Mouse (Mus musculus) intestine, embryonic 14.5 days (tissue): ENCODE measurements around the gene Plekhm2. TPM values are rescaled to one million over a fixed set of nuclear protein-coding genes. Genes with fewer than 3 reads are reported as not detected.

Source experiments
- ATAC-seq: fragments of 200-750 bp; cut with Nextera tagmentation; replicated peaks from 2 replicates; pipeline ENCODE4 v1.8.0; 2017; ENCODE audit warnings: low read depth, moderate number of reproducible peaks, moderate TSS enrichment, moderate library complexity; ENCODE audit not compliant: low FRiP score, low TSS enrichment
- DNase-seq: peaks from one replicate; pipeline ENCODE4 v3.0.0-alpha.2; 2018; ENCODE audit warnings: low spot score
- H3K27ac ChIP-seq: fragments of 300-500 bp; sonication (generic); 2 replicates; pipeline ENCODE4 v1.5.1; 2014; ENCODE audit warnings: low read depth, mild to moderate bottlenecking, control low read depth
- H3K27me3 ChIP-seq: fragments of 300-500 bp; sonication (generic); replicated peaks from 2 replicates; pipeline ENCODE4 v1.6.1; 2014; ENCODE audit warnings: low read length, control low read depth; ENCODE audit not compliant: control insufficient read depth, insufficient read depth
- H3K36me3 ChIP-seq: fragments of 300-500 bp; sonication (generic); 2 replicates; pipeline ENCODE4 v1.6.1; 2014; ENCODE audit warnings: low read length, control low read depth; ENCODE audit not compliant: control insufficient read depth, insufficient read depth
- H3K4me1 ChIP-seq: fragments of 300-500 bp; sonication (generic); replicated peaks from 2 replicates; pipeline ENCODE4 v1.6.1; 2014; ENCODE audit warnings: low read length, control low read depth, mixed read lengths; ENCODE audit not compliant: control insufficient read depth, insufficient read depth
- H3K4me2 ChIP-seq: fragments of 300-500 bp; sonication (generic); 2 replicates; pipeline ENCODE4 v1.6.1; 2014; ENCODE audit warnings: low read length
- H3K4me3 ChIP-seq: fragments of 300-500 bp; sonication (generic); 2 replicates; pipeline ENCODE4 v1.5.1; 2014; ENCODE audit warnings: low read depth, low read length, control low read depth, mixed read lengths
- H3K9ac ChIP-seq: fragments of 300-500 bp; sonication (generic); 2 replicates; pipeline ENCODE4 v1.6.1; 2014; ENCODE audit warnings: mild to moderate bottlenecking, low read length
- H3K9me3 ChIP-seq: fragments of 300-500 bp; sonication (generic); 2 replicates; pipeline ENCODE4 v1.6.1; 2016; ENCODE audit warnings: low read length, control low read depth; ENCODE audit not compliant: control insufficient read depth
- WGBS: fragments of 180-500 bp; shearing (Covaris S2); extraction: QIAGEN DNeasy Blood & Tissue Kit; methylation state at CpG from one replicate; pipeline ENCODE4 v1.1.7; 2014; 5-methylcytosine and 5-hydroxymethylcytosine counted together
- polyA plus RNA-seq: library from polyadenylated mRNA; unstranded; fragments of >200 nt; fragmentation: Nextera tagmentation; extraction: Ambion mirVana; gene quantifications from 2 replicates; pipeline ENCODE4 v1.2.1, GENCODE M21; 2014

Plekhm2 gene
- polyA plus RNA-seq, 1 experiment from 2014 or later, result 3.2 TPM

GRCm38 (mm10) chr4:141645988-141646387 lies 18.7 kb downstream of the Plekhm2 start:
- Histone ChIP-seq H3K9ac (no peak overlapping the region), H3K4me1 (peaks cover 6% of the 10 kb centered on the region; the same call in 1 of the 2 replicates), H3K36me3 (peaks cover 17% of the 10 kb centered on the region), H3K27ac (no peak overlapping the region), H3K4me2 (no peak overlapping the region), H3K4me3 (no peak overlapping the region), H3K9me3 (no peaks in the 10 kb centered on the region), H3K27me3 (no peaks in the 10 kb centered on the region)
- ATAC-seq, result no peak
- WGBS, result 91% methylated on average over 8 of the region's 8 CpGs
- no peak for DNase-seq

DNA sequence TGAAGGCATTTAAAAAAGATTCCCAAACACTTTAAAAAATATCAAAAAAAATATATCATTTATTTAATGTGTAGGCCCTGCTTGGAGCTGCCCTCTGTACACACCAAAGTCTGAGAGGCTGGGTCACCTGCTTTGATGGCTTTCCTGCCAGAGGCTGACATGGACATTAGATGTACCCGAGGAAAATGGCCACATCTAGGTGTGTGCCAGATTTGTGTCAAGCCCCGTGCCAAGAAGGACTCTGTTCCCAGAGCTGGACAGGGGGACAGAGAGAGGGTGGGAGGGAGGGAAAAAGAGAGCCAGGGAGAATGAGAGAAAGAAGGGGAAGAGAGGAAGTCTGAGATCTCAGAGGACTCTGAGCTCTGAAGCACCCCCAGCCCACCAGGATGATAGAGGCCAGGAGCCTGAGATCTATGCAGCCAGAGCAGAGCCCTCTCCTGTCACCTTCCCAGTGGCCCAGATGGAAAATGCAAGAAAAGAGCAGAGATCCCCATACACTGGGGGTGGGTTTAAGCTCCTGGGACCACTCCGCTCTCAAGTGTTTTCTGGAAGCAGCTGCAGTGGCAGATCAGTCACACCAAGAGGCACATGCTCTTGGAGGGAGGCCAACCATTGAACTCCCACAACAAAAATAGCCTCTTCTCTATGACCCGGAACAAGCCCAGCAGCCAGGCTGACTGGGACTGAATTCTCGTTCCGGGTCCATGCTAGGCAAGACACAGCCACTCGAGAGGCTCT lies 21.4 kb downstream of the Plekhm2 start:
- no peaks in the 10 kb centered on the region for H3K27me3 ChIP-seq
- no peak overlapping the region for H3K9ac ChIP-seq
- H3K4me1 ChIP-seq, result peaks cover 6% of the 10 kb centered on the region; the same call in 1 of the 2 replicates
- no peak overlapping the region for H3K4me2 ChIP-seq
- no peak overlapping the region for H3K4me3 ChIP-seq
- peak; percentile 57 for DNase-seq
- H3K36me3 ChIP-seq, result peaks cover 30% of the 10 kb centered on the region
- H3K27ac ChIP-seq, result peak overlapping the region; percentile 24; the same call in 1 of the 2 replicates
- no peaks in the 10 kb centered on the region for H3K9me3 ChIP-seq
- 60% methylated on average over 7 of the region's 7 CpGs for WGBS
- peak; percentile 46; the same call in 1 of the 2 replicates for ATAC-seq

GRCm38 (mm10) chr4:141641961-141642811 lies 22.5 kb downstream of the Plekhm2 start:
- H3K4me1 ChIP-seq, result peaks cover 6% of the 10 kb centered on the region; the same call in 1 of the 2 replicates
- H3K4me2 ChIP-seq, result no peak overlapping the region
- peaks cover 41% of the 10 kb centered on the region for H3K36me3 ChIP-seq
- 88% methylated on average over 25 of the region's 25 CpGs for WGBS
- H3K9me3 ChIP-seq, result no peaks in the 10 kb centered on the region
- H3K27me3 ChIP-seq, result no peaks in the 10 kb centered on the region
- H3K27ac ChIP-seq, result no peak overlapping the region
- H3K4me3 ChIP-seq, result no peak overlapping the region
- ATAC-seq (0 out of 2 replicates have a peak, but pooled peaks have one; percentile 21), DNase-seq (no peak)
- no peak overlapping the region for H3K9ac ChIP-seq

DNA sequence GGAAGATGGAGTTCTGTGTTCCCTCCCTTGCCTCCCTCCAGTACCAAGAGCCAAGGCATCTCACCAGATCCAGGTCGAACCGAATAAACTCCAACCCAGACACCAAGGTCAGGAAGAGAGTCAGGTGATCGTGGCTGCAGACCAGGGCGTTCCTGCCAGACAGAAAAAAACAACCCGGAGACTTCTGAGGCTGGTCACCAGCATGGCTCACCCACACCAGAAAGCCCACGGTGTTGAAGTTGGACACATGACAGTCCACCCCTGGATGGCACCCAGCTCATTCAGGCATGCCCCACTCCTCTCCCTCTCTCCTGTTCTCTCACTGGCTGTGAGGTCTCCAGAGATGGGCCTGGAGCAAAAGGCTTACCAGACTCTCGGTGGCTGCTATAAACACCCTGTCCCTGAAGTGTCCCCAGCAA lies 23.3 kb downstream of the Plekhm2 start:
- no peak for ATAC-seq
- peaks cover 6% of the 10 kb centered on the region; the same call in 1 of the 2 replicates for H3K4me1 ChIP-seq
- H3K4me2 ChIP-seq, result no peak overlapping the region
- no peaks in the 10 kb centered on the region for H3K27me3 ChIP-seq
- WGBS, result 79% methylated on average over 7 of the region's 7 CpGs
- no peaks in the 10 kb centered on the region for H3K9me3 ChIP-seq
- H3K27ac ChIP-seq, result no peak overlapping the region
- no peak overlapping the region for H3K9ac ChIP-seq
- H3K36me3 ChIP-seq, result peaks cover 49% of the 10 kb centered on the region
- no peak for DNase-seq
- no peak overlapping the region for H3K4me3 ChIP-seq

DNA sequence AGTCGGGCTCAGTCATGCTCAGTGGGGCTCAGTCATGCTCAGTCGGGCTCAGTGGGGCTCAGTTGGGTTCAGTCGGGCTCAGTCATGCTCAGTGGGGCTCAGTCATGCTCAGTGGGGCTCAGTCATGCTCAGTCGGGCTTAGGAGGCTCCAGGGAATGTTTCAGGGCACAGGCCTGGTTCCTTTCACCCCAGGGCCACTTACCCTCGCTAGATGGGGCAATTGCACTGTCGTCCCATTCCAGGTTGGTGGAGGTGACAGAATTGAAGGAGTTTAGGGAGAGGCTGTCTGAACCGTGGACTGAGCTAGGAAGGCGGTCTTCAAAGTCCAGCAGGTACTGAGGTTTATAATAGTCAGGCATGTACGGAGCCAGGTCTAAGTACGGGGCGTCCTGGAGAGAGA lies 25.2 kb downstream of the Plekhm2 start:
- Histone ChIP-seq H3K4me1 (peaks cover 6% of the 10 kb centered on the region; the same call in 1 of the 2 replicates), H3K4me2 (no peak overlapping the region), H3K27ac (no peak overlapping the region), H3K36me3 (peaks cover 62% of the 10 kb centered on the region), H3K27me3 (no peaks in the 10 kb centered on the region), H3K4me3 (no peak overlapping the region), H3K9me3 (no peaks in the 10 kb centered on the region), H3K9ac (no peak overlapping the region)
- ATAC-seq (no peak), DNase-seq (no peak)
- 78% methylated on average over 11 of the region's 11 CpGs for WGBS

GRCm38 (mm10) chr4:141636693-141637092 lies 28.0 kb downstream of the Plekhm2 start:
- ATAC-seq (no peak), DNase-seq (no peak)
- Histone ChIP-seq H3K9me3 (no peaks in the 10 kb centered on the region), H3K4me3 (no peak overlapping the region), H3K4me1 (no peaks in the 10 kb centered on the region), H3K36me3 (peaks cover 76% of the 10 kb centered on the region), H3K4me2 (no peak overlapping the region), H3K27ac (no peak overlapping the region), H3K9ac (no peak overlapping the region), H3K27me3 (no peaks in the 10 kb centered on the region)
- WGBS, result 93% methylated on average over 5 of the region's 5 CpGs

DNA sequence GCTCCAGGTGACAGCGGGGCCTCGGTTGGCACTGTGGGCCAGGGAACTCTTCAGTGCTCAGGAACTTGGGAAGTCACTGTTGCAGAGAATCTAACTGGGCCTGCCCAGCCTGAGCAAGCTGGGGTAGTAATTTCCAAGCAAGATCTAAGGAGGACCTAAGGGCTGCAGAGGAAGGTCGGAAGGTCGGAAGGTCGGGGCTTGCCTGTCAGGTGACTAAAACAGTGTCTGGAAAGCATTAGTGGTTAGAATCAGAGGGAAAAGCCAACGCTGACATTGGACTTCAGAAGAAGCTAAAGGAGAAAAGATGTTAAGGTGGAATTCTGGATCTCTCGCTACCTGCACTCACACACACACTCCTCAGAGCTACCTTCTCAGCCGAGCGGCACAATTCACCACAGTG lies 28.7 kb downstream of the Plekhm2 start:
- DNase-seq (no peak), ATAC-seq (no peak)
- 71% methylated on average over 9 of the region's 9 CpGs for WGBS
- no peak overlapping the region for H3K4me2 ChIP-seq
- no peak overlapping the region for H3K9ac ChIP-seq
- H3K27ac ChIP-seq, result no peak overlapping the region
- H3K4me1 ChIP-seq, result no peaks in the 10 kb centered on the region
- H3K27me3 ChIP-seq, result no peaks in the 10 kb centered on the region
- H3K9me3 ChIP-seq, result no peaks in the 10 kb centered on the region
- no peak overlapping the region for H3K4me3 ChIP-seq
- peaks cover 76% of the 10 kb centered on the region for H3K36me3 ChIP-seq

- Histone ChIP-seq H3K27me3 (no peaks in the 10 kb centered on the region), H3K4me2 (no peak overlapping the region), H3K36me3 (peaks cover 88% of the 10 kb centered on the region), H3K9me3 (no peaks in the 10 kb centered on the region), H3K4me3 (no peak overlapping the region), H3K27ac (no peak overlapping the region), H3K4me1 (no peaks in the 10 kb centered on the region), H3K9ac (no peak overlapping the region)
- DNase-seq (no peak), ATAC-seq (no peak)
- WGBS, result 90% methylated on average over 21 of the region's 21 CpGs
These were observed 32.4 kb downstream of the Plekhm2 start for GRCm38 (mm10) chr4:141632111-141632873.
